Mouse (Mus musculus): ENCODE data around the gene Cd34. TPM values are rescaled to one million over a fixed set of nuclear protein-coding genes. Genes with fewer than 3 reads are reported as not detected.
A peak's percentile ranks its signal among the peaks of the same experiment; 100 is the strongest.

Cd34 gene
- 85.9 and 99.4 TPM in 2 replicates for polyA plus RNA-seq (2012; rRNA removed)

DNA sequence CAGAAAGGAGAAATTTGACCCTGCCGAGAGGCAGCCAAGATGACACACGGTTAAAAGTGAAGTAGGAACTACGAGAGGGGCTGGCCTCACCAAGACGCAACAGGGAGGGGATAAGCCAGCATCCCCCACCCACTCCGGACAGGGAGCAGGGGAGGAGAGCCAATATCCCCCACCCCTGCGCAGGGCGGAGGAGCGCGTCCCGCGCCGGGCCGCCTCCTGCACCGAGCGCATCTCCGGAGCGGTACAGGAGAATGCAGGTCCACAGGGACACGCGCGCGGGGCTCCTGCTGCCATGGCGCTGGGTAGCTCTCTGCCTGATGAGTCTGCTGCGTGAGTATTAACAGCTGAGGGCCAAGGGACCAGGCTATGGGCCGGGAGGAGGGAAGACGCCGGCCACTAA lies at the start of gene Cd34:
Gene Cd34, plus strand, starts transcription at position 105 of the 400 bp plus-strand sequence.
- TF ChIP-seq CTCF (IDR thresholded peaks at IDR 0.05; ENCODE audit: extremely low read depth, insufficient read depth, low read length) (no peak), POLR2A (IDR thresholded peaks at IDR 0.05; ENCODE audit: extremely low read depth, insufficient read depth, low read length) (0 out of 2 replicates have a peak, but pooled peaks have one; percentile 53)
- Histone ChIP-seq H3K27ac (ENCODE audit: insufficient read depth, low read length) (peak within 1 kb of the TSS; percentile 62), H3K4me1 (ENCODE audit: control insufficient read depth, insufficient read depth, low read length) (no peaks in the 10 kb centered on the region; the same call in 1 of the 2 replicates), H3K4me3 (ENCODE audit: insufficient read depth, low read length) (peak within 1 kb of the TSS; percentile 76)

DNA sequence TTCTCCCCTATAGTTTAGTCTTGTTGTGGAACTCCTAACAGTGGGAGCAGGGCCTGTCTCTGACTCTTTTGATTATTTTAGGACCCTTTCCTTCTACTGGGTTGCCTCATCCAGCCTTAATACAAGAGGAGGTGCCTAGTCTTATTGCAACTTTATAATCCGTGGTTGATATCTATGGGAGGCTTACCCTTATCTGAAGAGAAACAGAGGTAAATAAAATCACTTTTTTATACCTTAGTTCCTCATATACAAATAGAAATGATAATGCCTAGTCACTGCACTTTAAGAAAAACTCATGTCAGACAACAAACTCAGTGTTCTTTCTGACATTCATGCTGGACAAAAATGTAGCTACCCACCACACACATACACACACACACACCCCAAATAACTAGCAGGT lies 44.1 kb upstream of the Cd34 start:
- Histone ChIP-seq H3K4me3 (ENCODE audit: insufficient read depth, low read length) (no peak overlapping the region), H3K4me1 (ENCODE audit: control insufficient read depth, insufficient read depth, low read length) (no peaks in the 10 kb centered on the region), H3K27ac (ENCODE audit: insufficient read depth, low read length) (no peak overlapping the region)
- TF ChIP-seq CTCF (IDR thresholded peaks at IDR 0.05; ENCODE audit: extremely low read depth, insufficient read depth, low read length), result no peak
- TF ChIP-seq POLR2A (IDR thresholded peaks at IDR 0.05; ENCODE audit: extremely low read depth, insufficient read depth, low read length), result no peak

- Histone ChIP-seq H3K4me3 (ENCODE audit: insufficient read depth, low read length) (no peak overlapping the region), H3K4me1 (ENCODE audit: control insufficient read depth, insufficient read depth, low read length) (no peaks in the 10 kb centered on the region), H3K27ac (ENCODE audit: insufficient read depth, low read length) (no peak overlapping the region)
- no peak for TF ChIP-seq POLR2A (IDR thresholded peaks at IDR 0.05; ENCODE audit: extremely low read depth, insufficient read depth, low read length)
- no peak for TF ChIP-seq CTCF (IDR thresholded peaks at IDR 0.05; ENCODE audit: extremely low read depth, insufficient read depth, low read length)
These were observed 43.3 kb upstream of the Cd34 start for GRCm38 (mm10) chr1:194895287-194895686.

DNA sequence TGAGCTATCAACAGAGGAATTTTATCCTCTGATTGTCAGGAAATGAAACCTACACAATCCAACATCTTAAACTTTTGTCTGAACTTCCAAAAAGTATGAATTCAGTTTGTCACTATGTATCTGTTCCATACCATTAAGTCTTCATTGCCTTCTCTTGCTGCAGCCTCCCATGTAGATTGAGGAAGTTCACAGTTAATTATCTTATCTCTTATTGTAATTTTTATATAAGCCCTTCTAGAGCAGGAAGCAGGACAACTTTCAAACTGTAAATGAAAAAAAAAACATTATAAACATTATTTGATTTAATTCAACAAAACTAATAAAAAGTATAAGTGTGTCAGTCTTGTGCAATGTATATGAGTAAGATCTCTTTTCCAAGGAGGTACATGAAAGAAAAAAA lies 37.5 kb upstream of the Cd34 start:
- H3K27ac ChIP-seq (ENCODE audit: insufficient read depth, low read length), result no peak overlapping the region
- no peaks in the 10 kb centered on the region for H3K4me1 ChIP-seq (ENCODE audit: control insufficient read depth, insufficient read depth, low read length)
- no peak overlapping the region for H3K4me3 ChIP-seq (ENCODE audit: insufficient read depth, low read length)
- no peak for TF ChIP-seq CTCF (IDR thresholded peaks at IDR 0.05; ENCODE audit: extremely low read depth, insufficient read depth, low read length)
- no peak for TF ChIP-seq POLR2A (IDR thresholded peaks at IDR 0.05; ENCODE audit: extremely low read depth, insufficient read depth, low read length)

- no peak for TF ChIP-seq CTCF (IDR thresholded peaks at IDR 0.05; ENCODE audit: extremely low read depth, insufficient read depth, low read length)
- no peak for TF ChIP-seq POLR2A (IDR thresholded peaks at IDR 0.05; ENCODE audit: extremely low read depth, insufficient read depth, low read length)
- no peak overlapping the region for H3K4me3 ChIP-seq (ENCODE audit: insufficient read depth, low read length)
- H3K4me1 ChIP-seq (ENCODE audit: control insufficient read depth, insufficient read depth, low read length), result no peaks in the 10 kb centered on the region
- no peak overlapping the region for H3K27ac ChIP-seq (ENCODE audit: insufficient read depth, low read length)
These were observed 36.8 kb upstream of the Cd34 start for GRCm38 (mm10) chr1:194901826-194902225.

- TF ChIP-seq CTCF (IDR thresholded peaks at IDR 0.05; ENCODE audit: extremely low read depth, insufficient read depth, low read length), result no peak
- no peak for TF ChIP-seq POLR2A (IDR thresholded peaks at IDR 0.05; ENCODE audit: extremely low read depth, insufficient read depth, low read length)
- Histone ChIP-seq H3K4me3 (ENCODE audit: insufficient read depth, low read length) (no peak overlapping the region), H3K27ac (ENCODE audit: insufficient read depth, low read length) (no peak overlapping the region), H3K4me1 (ENCODE audit: control insufficient read depth, insufficient read depth, low read length) (no peaks in the 10 kb centered on the region)
These were observed 29.7 kb upstream of the Cd34 start for GRCm38 (mm10) chr1:194908956-194909355.

DNA sequence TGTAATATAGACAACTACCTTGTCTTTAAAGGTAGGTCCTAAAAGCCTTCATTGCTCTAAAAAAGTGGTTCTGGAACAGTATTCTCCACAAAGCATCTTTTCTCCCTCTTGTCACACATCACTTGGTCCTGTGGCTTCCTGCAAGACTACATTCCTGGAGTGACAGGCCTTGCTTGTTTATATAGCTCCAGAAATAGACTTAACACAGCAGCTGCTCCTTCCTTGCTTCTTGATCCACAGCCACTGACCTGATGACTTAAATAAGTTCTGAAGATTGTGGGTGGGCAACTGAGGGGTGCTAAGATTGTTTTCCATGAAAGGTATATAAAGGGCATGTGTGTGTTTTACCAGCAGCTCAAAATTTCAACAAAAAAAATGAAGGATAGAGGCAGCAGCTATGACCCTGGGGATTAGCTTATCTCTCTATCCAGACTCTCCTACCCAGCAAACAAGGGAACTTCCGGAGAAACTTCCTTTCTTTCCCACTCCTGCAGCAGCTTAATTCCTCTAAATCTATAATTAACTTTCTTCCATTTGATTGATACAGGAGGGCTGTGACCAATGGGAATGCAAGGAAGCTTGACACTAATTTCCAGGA lies 12.8 kb upstream of the Cd34 start:
- H3K4me3 ChIP-seq (ENCODE audit: insufficient read depth, low read length), result no peak overlapping the region
- H3K4me1 ChIP-seq (ENCODE audit: control insufficient read depth, insufficient read depth, low read length), result peaks cover 2% of the 10 kb centered on the region; the same call in 1 of the 2 replicates
- TF ChIP-seq POLR2A (IDR thresholded peaks at IDR 0.05; ENCODE audit: extremely low read depth, insufficient read depth, low read length) (no peak), CTCF (IDR thresholded peaks at IDR 0.05; ENCODE audit: extremely low read depth, insufficient read depth, low read length) (no peak)
- H3K27ac ChIP-seq (ENCODE audit: insufficient read depth, low read length), result no peak overlapping the region

DNA sequence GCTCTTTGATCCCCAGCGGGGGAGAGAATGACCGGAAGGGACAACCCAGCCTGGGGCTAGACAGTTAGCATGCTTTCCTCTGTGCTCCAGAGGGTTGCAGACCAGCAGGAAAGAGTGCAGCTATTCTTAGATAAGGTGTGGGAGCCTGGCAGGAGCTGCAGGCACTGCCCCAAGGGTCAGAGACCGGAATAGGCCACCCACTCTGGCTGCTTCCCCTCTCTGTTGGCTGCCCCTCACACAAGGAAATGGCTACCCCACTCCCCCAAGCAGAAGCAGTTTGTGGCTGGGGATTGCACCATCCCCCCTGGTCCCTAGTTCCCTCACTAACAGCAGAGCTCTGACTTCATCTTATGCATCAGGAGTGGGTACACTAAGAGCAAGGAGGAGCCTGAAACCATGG lies 10.7 kb upstream of the Cd34 start:
- TF ChIP-seq POLR2A (IDR thresholded peaks at IDR 0.05; ENCODE audit: extremely low read depth, insufficient read depth, low read length) (no peak), CTCF (IDR thresholded peaks at IDR 0.05; ENCODE audit: extremely low read depth, insufficient read depth, low read length) (no peak)
- Histone ChIP-seq H3K27ac (ENCODE audit: insufficient read depth, low read length) (no peak overlapping the region), H3K4me3 (ENCODE audit: insufficient read depth, low read length) (no peak overlapping the region), H3K4me1 (ENCODE audit: control insufficient read depth, insufficient read depth, low read length) (peaks cover 2% of the 10 kb centered on the region; the same call in 1 of the 2 replicates)

GRCm38 (mm10) chr1:194929275-194929971 lies 9.2 kb upstream of the Cd34 start:
- no peak overlapping the region for H3K27ac ChIP-seq (ENCODE audit: insufficient read depth, low read length)
- TF ChIP-seq POLR2A (IDR thresholded peaks at IDR 0.05; ENCODE audit: extremely low read depth, insufficient read depth, low read length), result no peak
- no peak for TF ChIP-seq CTCF (IDR thresholded peaks at IDR 0.05; ENCODE audit: extremely low read depth, insufficient read depth, low read length)

GRCm38 (mm10) chr1:194929972-194930355 lies 8.7 kb upstream of the Cd34 start:
- no peak for TF ChIP-seq POLR2A (IDR thresholded peaks at IDR 0.05; ENCODE audit: extremely low read depth, insufficient read depth, low read length)
- Histone ChIP-seq H3K4me1 (ENCODE audit: control insufficient read depth, insufficient read depth, low read length) (peaks cover 2% of the 10 kb centered on the region; the same call in 1 of the 2 replicates), H3K27ac (ENCODE audit: insufficient read depth, low read length) (no peak overlapping the region), H3K4me3 (ENCODE audit: insufficient read depth, low read length) (no peak overlapping the region)

More at GRCm38 (mm10) chr1:194929275-194929971, 9.2 kb upstream of the Cd34 start:
- Histone ChIP-seq H3K4me1 (ENCODE audit: control insufficient read depth, insufficient read depth, low read length) (peaks cover 2% of the 10 kb centered on the region; the same call in 1 of the 2 replicates), H3K4me3 (ENCODE audit: insufficient read depth, low read length) (no peak overlapping the region)
